Mouse (Mus musculus): Measurements from ENCODE around the gene Cacna2d1. TPM values are rescaled to one million over a fixed set of nuclear protein-coding genes. Genes with fewer than 3 reads are reported as not detected.
A peak's percentile ranks its signal among the peaks of the same experiment; 100 is the strongest.

Cacna2d1 gene
- 15.2 and 16.4 TPM in 2 replicates for polyA plus RNA-seq (2015; fragmentation: Nextera tagmentation; extraction: Ambion mirVana)

DNA sequence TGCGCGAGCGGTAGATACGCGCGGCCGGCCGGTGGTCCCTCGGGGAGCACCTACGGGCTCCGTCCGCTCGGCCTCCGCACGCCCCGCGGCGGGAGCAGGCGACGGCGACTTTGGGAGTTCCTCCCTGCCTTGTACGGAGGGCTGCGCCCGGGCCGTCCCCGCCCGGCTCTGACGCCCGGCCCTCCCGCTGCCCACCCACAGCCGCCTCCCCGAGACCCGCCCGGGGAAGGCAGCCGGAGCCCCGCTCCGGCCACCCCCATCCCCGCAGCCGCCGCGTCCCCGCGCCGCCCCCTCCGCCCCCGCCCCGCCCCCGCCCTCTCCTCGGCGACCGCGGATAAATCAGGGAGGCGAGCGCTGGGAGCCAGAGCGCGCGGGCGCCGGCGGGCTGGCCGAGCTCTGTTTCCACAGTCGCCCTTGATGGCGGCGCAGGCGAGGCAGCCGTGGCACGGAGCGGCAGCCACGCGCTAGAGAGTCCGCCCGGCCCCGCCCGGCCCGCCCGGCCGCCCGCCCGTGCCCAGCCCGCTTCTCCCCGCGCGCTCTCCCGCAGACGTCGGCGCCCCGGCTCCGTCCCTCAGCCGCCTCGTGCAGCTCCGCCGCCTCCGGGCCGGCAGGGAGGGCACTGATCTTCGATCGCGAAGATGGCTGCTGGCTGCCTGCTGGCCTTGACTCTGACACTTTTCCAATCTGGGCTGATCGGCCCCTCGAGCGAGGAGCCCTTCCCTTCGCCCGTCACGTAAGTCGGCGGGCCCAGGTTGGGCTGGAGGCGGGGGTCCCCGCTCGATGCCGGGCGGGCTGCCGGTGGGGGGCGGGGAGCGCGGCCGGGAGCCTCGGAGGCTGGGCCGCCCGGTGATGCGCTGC lies at the start of gene Cacna2d1:
Gene Cacna2d1, plus strand, starts transcription at position 316 of the 858 bp plus-strand sequence.
- Histone ChIP-seq H3K27ac (peak within 1 kb of the TSS; percentile 86), H3K4me3 (replicated peaks) (peak within 1 kb of the TSS; percentile 66), H3K4me2 (peak within 1 kb of the TSS; percentile 86), H3K27me3 (replicated peaks) (peaks cover 3% of the 10 kb centered on the region; the same call in 1 of the 2 replicates), H3K36me3 (no peaks in the 10 kb centered on the region), H3K4me1 (peaks cover 8% of the 10 kb centered on the region; the same call in 1 of the 2 replicates), H3K9ac (peak within 1 kb of the TSS; percentile 80), H3K9me3 (no peaks in the 10 kb centered on the region)
- peak; percentile 89 for ATAC-seq (ENCODE audit: insufficient read depth, low FRiP score, low read depth)
- WGBS: under 1% methylated on average over 85 of the region's 120 CpGs

DNA sequence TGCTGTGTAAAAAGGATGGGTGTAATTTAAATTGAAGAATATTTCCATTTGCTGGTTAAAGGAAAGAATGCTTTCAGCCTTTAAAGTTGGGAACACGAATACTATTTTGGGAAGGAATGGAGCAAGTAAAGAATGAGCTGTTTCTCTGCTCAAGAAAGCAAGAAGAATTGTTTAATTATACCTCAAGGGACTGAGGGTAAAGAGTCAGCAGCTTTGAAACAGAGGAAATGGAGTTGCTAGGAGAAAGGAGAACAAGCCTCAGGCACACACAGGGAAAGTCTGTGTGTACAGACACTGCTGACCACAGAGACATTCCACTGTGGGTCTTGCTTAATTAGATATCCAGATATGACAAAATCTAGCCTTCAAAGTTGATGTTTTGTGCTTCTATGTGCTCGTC lies 39.4 kb upstream of the Cacna2d1 start:
- Histone ChIP-seq H3K4me2 (no peak overlapping the region), H3K4me3 (replicated peaks) (no peak overlapping the region), H3K9ac (no peak overlapping the region), H3K27ac (no peak overlapping the region), H3K4me1 (no peaks in the 10 kb centered on the region), H3K27me3 (replicated peaks) (no peaks in the 10 kb centered on the region), H3K36me3 (no peaks in the 10 kb centered on the region), H3K9me3 (no peaks in the 10 kb centered on the region)
- no peak for ATAC-seq (ENCODE audit: insufficient read depth, low FRiP score, low read depth)
- WGBS: 61% methylated on average over 2 of the region's 2 CpGs

DNA sequence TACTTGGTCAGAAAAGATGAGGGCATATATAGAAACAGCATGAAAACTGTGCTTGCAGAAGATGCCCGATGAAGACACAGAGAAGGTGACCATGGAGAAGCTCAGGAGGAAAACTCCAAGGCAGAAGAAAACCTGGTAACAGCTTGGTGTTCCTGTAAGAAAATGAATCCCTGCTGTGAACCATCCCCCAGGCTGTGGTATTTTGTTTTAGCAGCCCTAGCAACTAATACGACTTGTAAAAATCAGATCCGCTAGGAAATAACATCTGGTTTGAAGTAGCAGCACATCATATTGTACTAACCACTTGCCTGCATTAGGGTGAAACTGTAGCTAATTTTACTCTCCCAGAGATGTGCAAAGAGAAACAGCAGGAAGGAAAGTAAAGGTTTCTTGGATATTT lies 37.8 kb upstream of the Cacna2d1 start:
- Histone ChIP-seq H3K27ac (no peak overlapping the region), H3K27me3 (replicated peaks) (no peaks in the 10 kb centered on the region), H3K4me3 (replicated peaks) (no peak overlapping the region), H3K36me3 (no peaks in the 10 kb centered on the region), H3K9me3 (no peaks in the 10 kb centered on the region), H3K4me1 (no peaks in the 10 kb centered on the region), H3K4me2 (no peak overlapping the region), H3K9ac (no peak overlapping the region)
- ATAC-seq (ENCODE audit: insufficient read depth, low FRiP score, low read depth): no peak
- 81% methylated on average over 3 of the region's 3 CpGs for WGBS

DNA sequence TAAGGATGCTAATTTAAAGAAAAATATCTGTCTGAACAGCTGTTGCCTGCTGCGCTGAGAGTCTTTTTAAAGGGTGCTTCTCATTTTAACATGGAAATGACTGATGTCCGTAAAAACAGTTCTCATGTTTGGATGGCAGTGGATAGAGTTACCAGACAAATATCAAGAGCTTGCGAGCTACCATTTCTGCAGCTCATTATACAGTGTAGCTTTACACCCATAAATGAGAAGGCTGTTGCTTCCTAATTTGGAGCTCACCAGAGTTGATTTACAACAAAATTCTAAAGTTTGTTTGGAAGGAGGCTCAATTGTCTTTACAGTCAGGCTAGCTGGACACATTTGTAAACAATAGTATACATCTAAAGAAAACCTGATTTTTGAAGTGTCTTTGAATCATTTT lies 28.0 kb upstream of the Cacna2d1 start:
- Histone ChIP-seq H3K4me1 (no peaks in the 10 kb centered on the region), H3K27me3 (replicated peaks) (no peaks in the 10 kb centered on the region)

DNA sequence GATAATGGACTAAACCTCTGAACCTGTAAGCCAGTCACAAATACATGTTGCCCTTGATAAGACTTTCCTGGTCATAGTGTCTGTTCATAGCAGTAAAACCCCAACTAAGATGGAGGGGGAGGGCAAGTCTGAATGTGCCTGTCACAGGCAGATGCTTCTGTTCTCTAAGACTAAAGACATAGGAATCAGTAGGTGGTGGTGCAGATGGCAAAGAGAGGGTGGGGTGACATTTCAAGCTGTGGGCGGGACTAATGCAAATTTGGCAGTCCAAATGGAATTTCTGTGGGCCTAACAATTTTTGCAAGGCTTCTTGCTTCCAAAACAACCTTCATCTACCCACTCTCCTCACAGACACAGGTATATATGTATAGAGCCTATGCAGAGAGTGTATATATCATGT lies 19.6 kb upstream of the Cacna2d1 start:
- no peak for ATAC-seq (ENCODE audit: insufficient read depth, low FRiP score, low read depth)
- Histone ChIP-seq H3K4me2 (no peak overlapping the region), H3K4me1 (no peaks in the 10 kb centered on the region), H3K27ac (no peak overlapping the region), H3K9me3 (no peaks in the 10 kb centered on the region), H3K9ac (no peak overlapping the region), H3K36me3 (no peaks in the 10 kb centered on the region), H3K4me3 (replicated peaks) (no peak overlapping the region), H3K27me3 (replicated peaks) (no peaks in the 10 kb centered on the region)
- 63% methylated on average over 1 of the region's 1 CpGs for whole genome bisulfite sequencing

More for the DNA sequence above, 28.0 kb upstream of the Cacna2d1 start:
- WGBS: 64% methylated on average over 3 of the region's 3 CpGs
- Histone ChIP-seq H3K27ac (no peak overlapping the region), H3K9me3 (no peaks in the 10 kb centered on the region), H3K4me2 (no peak overlapping the region), H3K36me3 (no peaks in the 10 kb centered on the region), H3K4me3 (replicated peaks) (no peak overlapping the region), H3K9ac (no peak overlapping the region)
- ATAC-seq (ENCODE audit: insufficient read depth, low FRiP score, low read depth): no peak

DNA sequence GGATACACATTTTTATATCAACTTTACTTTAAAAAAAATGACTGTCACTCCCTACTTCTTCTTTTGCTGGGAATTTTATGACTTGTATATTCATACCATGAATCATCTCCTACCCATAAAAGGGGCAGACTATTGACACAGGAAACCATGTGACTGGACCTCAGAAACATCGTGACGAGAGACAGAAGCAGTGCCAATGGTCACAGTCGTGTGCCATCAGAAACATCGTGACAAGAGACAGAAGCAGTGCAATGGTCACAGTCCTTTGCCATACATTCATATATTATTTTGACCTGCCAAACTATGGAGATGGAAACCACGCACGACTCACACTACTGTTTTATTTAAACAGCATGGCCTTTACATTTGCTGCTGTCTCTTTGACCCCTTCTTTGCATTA lies 6.0 kb upstream of the Cacna2d1 start:
- WGBS: 46% methylated on average over 6 of the region's 6 CpGs
- H3K36me3 ChIP-seq: no peaks in the 10 kb centered on the region
- H3K4me3 ChIP-seq (replicated peaks): no peak overlapping the region
- no peaks in the 10 kb centered on the region for H3K9me3 ChIP-seq
- no peak overlapping the region for H3K27ac ChIP-seq
- peaks cover under 1% of the 10 kb centered on the region; the same call in 1 of the 2 replicates for H3K4me1 ChIP-seq
- 0 out of 2 replicates have a peak, but pooled peaks cover 3% of the 10 kb centered on the region for H3K27me3 ChIP-seq (replicated peaks)
- ATAC-seq (ENCODE audit: insufficient read depth, low FRiP score, low read depth): no peak
- no peak overlapping the region for H3K4me2 ChIP-seq
- no peak overlapping the region for H3K9ac ChIP-seq

DNA sequence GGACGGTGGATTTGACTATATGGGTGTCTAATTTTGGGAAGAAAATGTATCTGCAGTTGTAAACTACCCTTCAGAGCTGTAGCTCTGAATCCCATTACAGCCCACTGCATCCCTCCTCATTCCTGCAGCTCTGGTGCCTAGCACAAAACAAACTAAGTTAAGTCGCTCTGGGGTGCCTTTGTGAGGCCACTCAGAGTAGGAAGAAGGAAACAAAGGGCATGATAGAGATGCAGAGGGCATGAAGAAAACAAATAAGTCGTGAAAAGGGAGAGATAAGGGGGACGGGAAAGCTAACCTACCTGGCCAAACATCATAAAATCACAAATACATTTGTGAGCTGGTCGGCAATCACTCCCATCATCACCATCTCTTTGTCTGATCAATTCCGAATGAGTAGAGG lies 1.5 kb upstream of the Cacna2d1 start:
- H3K4me1 ChIP-seq: peaks cover 8% of the 10 kb centered on the region; the same call in 1 of the 2 replicates
- H3K9me3 ChIP-seq: no peaks in the 10 kb centered on the region
- no peak overlapping the region for H3K9ac ChIP-seq
- H3K27me3 ChIP-seq (replicated peaks): peaks cover 3% of the 10 kb centered on the region; the same call in 1 of the 2 replicates
- ATAC-seq (ENCODE audit: insufficient read depth, low FRiP score, low read depth): no peak
- H3K4me3 ChIP-seq (replicated peaks): no peak overlapping the region
- H3K4me2 ChIP-seq: no peak overlapping the region
- H3K27ac ChIP-seq: no peak overlapping the region
- 39% methylated on average over 6 of the region's 6 CpGs for WGBS
- H3K36me3 ChIP-seq: no peaks in the 10 kb centered on the region

DNA sequence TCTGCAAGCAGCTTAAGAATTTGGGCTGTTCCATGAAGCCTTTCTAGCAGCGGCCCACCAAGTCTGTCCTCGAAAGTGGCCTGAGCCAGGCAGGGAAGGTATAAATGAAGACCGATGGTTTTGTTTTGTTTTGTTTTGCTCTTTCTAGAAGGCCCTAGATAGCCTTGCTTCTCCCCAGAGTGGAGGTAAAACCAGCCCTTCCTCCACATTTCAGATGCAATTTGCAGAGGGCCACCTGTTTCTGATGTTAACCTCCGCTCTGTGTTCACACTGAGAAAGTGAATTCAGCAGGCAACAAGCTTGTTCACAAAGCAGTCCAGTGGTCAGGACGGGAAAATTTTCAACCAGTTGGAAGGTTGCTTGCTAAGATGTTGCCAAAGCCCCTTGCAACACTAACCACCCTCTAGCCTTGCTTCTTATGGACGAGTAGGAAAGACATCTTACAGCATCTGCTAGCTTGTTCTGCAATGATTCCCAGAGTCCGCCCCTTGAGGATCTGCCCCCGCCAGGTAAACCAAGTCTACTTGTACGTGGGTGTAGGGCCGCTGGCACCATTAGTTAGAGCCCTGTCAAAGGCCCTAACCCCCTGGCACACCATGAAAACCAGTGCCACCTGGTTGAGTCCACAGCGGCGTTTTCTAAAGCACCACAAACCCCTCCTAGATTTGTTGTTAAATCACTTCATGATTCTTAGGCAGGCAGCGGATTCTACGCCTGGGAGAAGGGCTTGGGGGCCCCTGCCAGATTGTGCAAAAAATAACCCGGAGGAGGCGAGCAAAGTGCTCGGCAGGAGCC lies 713 bp upstream of the Cacna2d1 start:
- Histone ChIP-seq H3K9ac (peak overlapping the region; percentile 40; the same call in 1 of the 2 replicates), H3K4me2 (peak overlapping the region; percentile 86), H3K27ac (peak overlapping the region; percentile 86), H3K36me3 (no peaks in the 10 kb centered on the region), H3K27me3 (replicated peaks) (peaks cover 3% of the 10 kb centered on the region; the same call in 1 of the 2 replicates), H3K4me1 (peaks cover 8% of the 10 kb centered on the region; the same call in 1 of the 2 replicates), H3K9me3 (no peaks in the 10 kb centered on the region), H3K4me3 (replicated peaks) (peak overlapping the region; percentile 66)
- ATAC-seq (ENCODE audit: insufficient read depth, low FRiP score, low read depth): no peak
- 10% methylated on average over 17 of the region's 17 CpGs for WGBS

DNA sequence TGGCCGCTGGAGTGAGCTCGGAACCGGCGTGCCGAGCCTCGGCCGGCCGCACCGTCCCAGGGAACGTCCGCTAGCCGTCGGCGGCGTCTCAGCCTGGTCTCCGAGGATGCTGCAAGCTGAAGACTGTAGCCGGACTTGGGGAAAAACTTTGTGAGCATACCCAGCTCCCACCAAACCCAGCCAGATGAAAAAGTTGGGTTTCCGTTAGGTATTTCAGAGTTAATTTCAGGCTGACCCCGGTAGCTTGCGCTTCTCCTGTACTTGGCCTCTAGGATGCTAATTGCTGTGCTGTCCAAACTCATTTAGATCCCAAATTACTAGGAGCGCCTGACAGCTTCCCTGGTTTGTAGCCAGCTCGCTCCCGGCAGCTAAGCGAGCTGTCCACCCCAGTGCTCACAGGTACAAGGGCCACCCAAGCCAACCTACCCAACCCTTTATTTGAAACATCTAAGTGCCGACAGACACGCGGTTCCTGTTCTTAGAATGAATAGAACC lies 790 bp downstream of the Cacna2d1 start:
- WGBS: under 1% methylated on average over 27 of the region's 27 CpGs
- ATAC-seq (ENCODE audit: insufficient read depth, low FRiP score, low read depth): peak; percentile 5; the same call in 1 of the 2 replicates
- peak overlapping the region; percentile 86 for H3K27ac ChIP-seq

DNA sequence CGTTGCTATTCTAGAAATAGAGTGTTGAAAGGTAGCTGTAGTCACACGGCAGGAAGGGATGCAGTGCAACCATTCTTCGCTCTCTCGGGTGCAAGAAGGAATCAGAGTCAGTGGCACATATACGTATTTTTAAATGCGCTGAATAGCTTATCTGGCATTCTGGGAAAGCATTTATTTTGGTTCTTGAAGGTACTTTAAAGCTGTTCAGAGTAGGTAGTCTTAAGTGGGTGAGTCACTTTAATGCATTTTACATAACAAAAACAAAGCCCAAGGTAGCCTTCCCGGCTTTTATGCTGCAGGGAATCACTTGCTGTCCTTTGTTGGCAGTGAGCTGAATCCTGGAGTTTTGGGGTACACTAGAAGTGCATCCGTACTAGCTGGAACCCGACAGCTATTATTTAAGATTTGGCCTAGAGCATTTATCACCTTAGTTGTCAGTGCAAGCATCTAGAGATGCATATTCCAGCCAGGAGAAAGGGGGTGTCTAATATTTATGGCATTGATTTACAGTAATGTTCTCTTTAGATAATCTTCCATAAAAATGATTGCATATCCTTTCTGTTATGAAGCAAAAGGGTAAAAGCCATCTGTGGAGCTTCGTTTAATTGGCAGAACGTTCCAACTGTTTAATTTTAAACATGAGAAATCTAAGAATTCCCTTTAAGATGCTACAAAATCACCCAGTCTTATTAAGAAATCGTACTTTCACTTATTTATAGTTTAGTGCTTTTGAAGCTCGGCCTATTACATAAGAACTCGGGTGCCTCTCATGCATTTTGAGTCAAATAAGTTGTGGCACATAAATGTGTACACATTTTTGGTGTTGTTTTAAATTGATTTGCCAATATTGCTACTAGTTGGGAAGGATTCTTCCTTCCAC lies 1.6 kb downstream of the Cacna2d1 start:
- no peak overlapping the region for H3K9ac ChIP-seq

More for the DNA sequence above, 790 bp downstream of the Cacna2d1 start:
- H3K4me3 ChIP-seq (replicated peaks): peak overlapping the region; percentile 66
- peaks cover 3% of the 10 kb centered on the region; the same call in 1 of the 2 replicates for H3K27me3 ChIP-seq (replicated peaks)
- H3K9ac ChIP-seq: peak overlapping the region; percentile 80
- peaks cover 8% of the 10 kb centered on the region; the same call in 1 of the 2 replicates for H3K4me1 ChIP-seq
- H3K4me2 ChIP-seq: peak overlapping the region; percentile 86
- H3K36me3 ChIP-seq: no peaks in the 10 kb centered on the region
- no peaks in the 10 kb centered on the region for H3K9me3 ChIP-seq

More for the DNA sequence above, 1.6 kb downstream of the Cacna2d1 start:
- peaks cover 3% of the 10 kb centered on the region; the same call in 1 of the 2 replicates for H3K27me3 ChIP-seq (replicated peaks)
- H3K36me3 ChIP-seq: no peaks in the 10 kb centered on the region
- no peak overlapping the region for H3K27ac ChIP-seq
- no peaks in the 10 kb centered on the region for H3K9me3 ChIP-seq
- H3K4me2 ChIP-seq: peak overlapping the region; percentile 86
- H3K4me3 ChIP-seq (replicated peaks): peak overlapping the region; percentile 66
- 34% methylated on average over 14 of the region's 14 CpGs for WGBS
- ATAC-seq (ENCODE audit: insufficient read depth, low FRiP score, low read depth): no peak
- H3K4me1 ChIP-seq: peaks cover 8% of the 10 kb centered on the region; the same call in 1 of the 2 replicates

Measured in stomach, embryonic 15.5 days (tissue).